Mouse (Mus musculus): Measurements from ENCODE around the gene Rab11fip3. TPM values are rescaled to one million over a fixed set of nuclear protein-coding genes. Genes with fewer than 3 reads are reported as not detected.
"Not testable (repeated sequence)": the region's sequence is repeated elsewhere in the genome, so short reads cannot be mapped to it uniquely, and the experiment has no call there.

The Rab11fip3 gene
- polyA plus RNA-seq, 1 experiment from 2014 or later = 11.0 TPM

DNA sequence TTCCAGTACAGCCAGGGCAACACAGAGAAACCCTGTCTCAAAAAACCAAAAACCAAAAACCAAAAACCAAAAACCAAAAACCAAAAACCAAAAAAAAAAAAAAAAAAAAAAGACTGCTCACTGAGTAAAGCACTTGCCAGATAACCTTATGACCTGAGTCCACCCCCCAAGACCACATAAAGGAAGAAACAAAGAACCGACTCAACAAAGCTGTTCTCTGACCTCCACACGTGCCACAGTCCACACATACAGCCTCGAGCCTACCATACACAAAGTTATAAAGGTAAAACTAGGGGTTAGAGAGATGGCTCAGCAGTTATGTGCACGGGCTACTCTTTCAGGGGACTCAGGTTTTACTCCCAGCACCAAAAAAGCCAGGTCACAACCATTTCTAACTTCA is 16.6 kb downstream of the Rab11fip3 start:
- H3K9ac ChIP-seq = no peak overlapping the region
- WGBS = 75% methylated on average over 4 of the region's 4 CpGs
- no peaks in the 10 kb centered on the region for H3K9me3 ChIP-seq
- no peak overlapping the region for H3K4me2 ChIP-seq
- no peak overlapping the region for H3K27ac ChIP-seq (replicated peaks)
- H3K36me3 ChIP-seq = peaks cover 14% of the 10 kb centered on the region; the same call in 1 of the 2 replicates
- no peak overlapping the region for H3K4me3 ChIP-seq
- no peak for ATAC-seq (ENCODE audit: extremely low read depth, insufficient number of reproducible peaks, low FRiP score, low TSS enrichment)
- peaks cover 27% of the 10 kb centered on the region for H3K4me1 ChIP-seq
- H3K27me3 ChIP-seq (replicated peaks) = no peaks in the 10 kb centered on the region

DNA sequence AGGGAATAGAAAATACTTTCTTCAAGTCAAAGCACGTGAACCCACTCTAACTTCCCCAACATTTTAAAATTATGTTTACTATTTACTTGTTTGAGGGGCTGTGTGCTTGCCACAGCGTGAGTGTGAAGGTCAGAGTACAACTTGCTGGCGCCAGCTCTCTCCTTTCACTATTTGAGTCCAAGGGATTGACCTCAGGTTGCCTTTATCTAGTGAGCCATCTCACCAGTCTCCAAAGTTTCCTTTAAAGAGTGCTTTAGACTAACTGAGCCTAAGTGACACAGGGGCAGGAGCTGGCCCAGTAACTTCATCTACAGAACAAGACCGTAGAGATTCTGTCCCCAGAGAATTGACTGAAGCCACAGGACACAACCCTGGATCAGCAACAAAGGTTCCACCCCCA is 17.3 kb downstream of the Rab11fip3 start:
- ATAC-seq (ENCODE audit: extremely low read depth, insufficient number of reproducible peaks, low FRiP score, low TSS enrichment) = no peak
- H3K27ac ChIP-seq (replicated peaks) = no peak overlapping the region
- H3K36me3 ChIP-seq = peaks cover 13% of the 10 kb centered on the region; the same call in 1 of the 2 replicates
- no peaks in the 10 kb centered on the region for H3K27me3 ChIP-seq (replicated peaks)
- no peak overlapping the region for H3K9ac ChIP-seq
- H3K9me3 ChIP-seq = no peaks in the 10 kb centered on the region
- H3K4me2 ChIP-seq = no peak overlapping the region
- no peak overlapping the region for H3K4me3 ChIP-seq
- whole genome bisulfite sequencing = 88% methylated on average over 4 of the region's 4 CpGs
- peaks cover 33% of the 10 kb centered on the region for H3K4me1 ChIP-seq

DNA sequence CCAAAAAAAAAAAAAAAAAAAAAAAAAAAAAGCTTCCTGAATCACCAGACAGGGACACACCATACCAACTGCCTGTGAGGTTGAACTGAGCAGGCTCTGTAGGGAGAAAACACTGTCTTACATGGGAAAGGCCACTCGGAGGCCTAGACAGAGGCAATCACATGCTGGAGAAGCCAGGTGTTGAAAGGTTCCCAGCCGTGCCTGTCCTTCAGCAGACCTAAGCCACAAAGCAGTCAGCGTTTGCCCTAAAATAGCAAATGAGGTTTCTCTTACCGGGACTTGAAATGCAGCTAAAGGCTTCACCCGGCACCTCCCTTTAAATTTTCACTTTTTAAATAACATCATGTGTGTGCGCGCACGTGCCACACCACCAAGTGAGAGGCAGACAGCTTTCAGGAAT is 21.2 kb downstream of the Rab11fip3 start:
- ATAC-seq (ENCODE audit: extremely low read depth, insufficient number of reproducible peaks, low FRiP score, low TSS enrichment) = no peak
- Histone ChIP-seq H3K36me3 (peaks cover 4% of the 10 kb centered on the region; the same call in 1 of the 2 replicates), H3K4me1 (peaks cover 40% of the 10 kb centered on the region), H3K27ac (replicated peaks) (peak overlapping the region; percentile 58), H3K9ac (peak overlapping the region; percentile 28; the same call in 1 of the 2 replicates), H3K9me3 (no peaks in the 10 kb centered on the region), H3K27me3 (replicated peaks) (no peaks in the 10 kb centered on the region), H3K4me3 (no peak overlapping the region), H3K4me2 (no peak overlapping the region)
- 50% methylated on average over 8 of the region's 8 CpGs for WGBS

DNA sequence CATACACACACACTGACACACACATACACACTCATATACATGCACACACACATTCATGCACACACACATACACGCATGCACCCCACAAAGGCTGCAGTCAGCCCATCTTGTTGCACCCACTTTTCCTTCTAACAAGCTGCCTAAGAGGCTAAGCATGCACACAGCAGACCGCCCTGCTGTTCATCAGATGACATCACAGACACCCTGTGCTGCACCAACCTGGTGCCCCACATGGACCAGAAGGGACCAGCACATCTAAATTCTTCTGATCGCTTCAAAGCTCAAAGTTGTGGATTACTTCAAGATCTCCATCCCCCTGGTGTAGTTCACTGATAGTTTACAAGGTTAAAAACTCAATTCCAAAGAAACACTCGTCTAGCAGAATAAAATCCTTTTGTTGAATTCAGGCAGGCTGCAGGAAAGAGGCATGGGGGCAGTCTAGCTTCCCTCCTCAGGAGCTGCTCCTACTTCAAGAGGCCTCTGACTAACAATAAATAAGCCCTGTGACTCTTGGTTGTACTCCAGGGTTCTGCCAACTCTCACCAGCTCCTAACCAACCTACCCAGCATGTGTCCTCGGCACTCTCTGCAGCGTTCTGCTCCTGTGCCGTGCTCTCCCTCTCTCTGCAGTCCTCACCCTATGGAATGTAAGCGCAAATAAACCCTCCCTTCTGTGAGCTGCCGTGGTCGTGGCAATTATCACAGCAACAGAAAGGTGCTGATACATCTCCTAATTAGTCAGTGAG is 22.9 kb downstream of the Rab11fip3 start:
- H3K36me3 ChIP-seq = no peaks in the 10 kb centered on the region
- 0 out of 2 replicates have a peak overlapping the region, but pooled peaks have one; percentile 34 for H3K27ac ChIP-seq (replicated peaks)
- 38% methylated on average over 10 of the region's 10 CpGs for WGBS
- no peak overlapping the region for H3K4me2 ChIP-seq
- no peaks in the 10 kb centered on the region for H3K9me3 ChIP-seq
- H3K9ac ChIP-seq = peak overlapping the region; percentile 37; the same call in 1 of the 2 replicates
- H3K27me3 ChIP-seq (replicated peaks) = no peaks in the 10 kb centered on the region
- peaks cover 55% of the 10 kb centered on the region for H3K4me1 ChIP-seq
- H3K4me3 ChIP-seq = no peak overlapping the region
- no peak for ATAC-seq (ENCODE audit: extremely low read depth, insufficient number of reproducible peaks, low FRiP score, low TSS enrichment)

DNA sequence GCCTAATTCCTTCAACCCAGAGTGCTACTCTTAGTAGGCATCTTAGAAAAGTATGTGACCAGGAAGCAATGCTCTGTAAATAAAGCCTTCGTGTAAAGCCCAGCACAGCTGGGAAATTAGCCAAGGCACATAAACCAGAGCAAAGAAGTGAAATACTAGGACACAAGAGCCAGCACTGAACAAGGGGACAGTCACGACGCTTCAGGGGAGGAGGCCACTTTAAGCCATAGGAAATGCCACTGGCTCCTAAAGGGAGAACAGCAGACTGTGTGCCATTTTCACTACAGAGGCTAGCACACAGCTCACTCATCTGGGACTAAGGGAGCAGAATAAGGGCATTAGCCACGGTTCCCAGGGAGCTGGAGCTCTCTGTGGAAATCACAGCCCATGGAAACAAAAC is 24.1 kb downstream of the Rab11fip3 start:
- no peaks in the 10 kb centered on the region for H3K9me3 ChIP-seq
- no peaks in the 10 kb centered on the region for H3K27me3 ChIP-seq (replicated peaks)
- H3K9ac ChIP-seq = no peak overlapping the region
- peaks cover 58% of the 10 kb centered on the region for H3K4me1 ChIP-seq
- no peaks in the 10 kb centered on the region for H3K36me3 ChIP-seq
- no peak overlapping the region for H3K27ac ChIP-seq (replicated peaks)
- WGBS = 68% methylated on average over 4 of the region's 4 CpGs
- H3K4me3 ChIP-seq = no peak overlapping the region
- ATAC-seq (ENCODE audit: extremely low read depth, insufficient number of reproducible peaks, low FRiP score, low TSS enrichment) = no peak
- no peak overlapping the region for H3K4me2 ChIP-seq

DNA sequence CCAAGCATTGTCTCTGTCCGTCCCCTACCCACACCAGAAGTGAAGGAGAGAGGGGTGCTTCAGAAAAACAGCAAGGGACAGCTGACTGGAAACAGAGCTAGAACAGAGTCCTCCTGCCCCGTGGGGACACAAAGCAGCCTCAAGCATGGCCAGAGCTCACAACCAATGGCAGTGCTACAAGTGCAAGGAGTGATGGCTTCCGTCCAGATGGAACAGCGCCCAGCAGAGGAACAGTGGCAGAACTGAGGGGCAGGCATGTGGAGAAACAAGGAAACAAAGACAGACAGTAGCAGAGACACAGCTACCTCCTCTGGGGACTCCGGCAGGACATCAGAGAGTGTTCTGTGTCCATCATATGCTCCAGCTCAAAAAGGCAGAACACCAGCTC is 26.1 kb downstream of the Rab11fip3 start:
- Histone ChIP-seq H3K36me3 (no peaks in the 10 kb centered on the region), H3K9me3 (no peaks in the 10 kb centered on the region), H3K27ac (replicated peaks) (peak overlapping the region; percentile 95), H3K27me3 (replicated peaks) (no peaks in the 10 kb centered on the region), H3K9ac (peak overlapping the region; percentile 62), H3K4me1 (peaks cover 51% of the 10 kb centered on the region), H3K4me3 (peak overlapping the region; percentile 20; the same call in 1 of the 2 replicates), H3K4me2 (peak overlapping the region; percentile 54)
- peak; percentile 62; the same call in 1 of the 2 replicates for ATAC-seq (ENCODE audit: extremely low read depth, insufficient number of reproducible peaks, low FRiP score, low TSS enrichment)
- 27% methylated on average over 5 of the region's 5 CpGs for WGBS

DNA sequence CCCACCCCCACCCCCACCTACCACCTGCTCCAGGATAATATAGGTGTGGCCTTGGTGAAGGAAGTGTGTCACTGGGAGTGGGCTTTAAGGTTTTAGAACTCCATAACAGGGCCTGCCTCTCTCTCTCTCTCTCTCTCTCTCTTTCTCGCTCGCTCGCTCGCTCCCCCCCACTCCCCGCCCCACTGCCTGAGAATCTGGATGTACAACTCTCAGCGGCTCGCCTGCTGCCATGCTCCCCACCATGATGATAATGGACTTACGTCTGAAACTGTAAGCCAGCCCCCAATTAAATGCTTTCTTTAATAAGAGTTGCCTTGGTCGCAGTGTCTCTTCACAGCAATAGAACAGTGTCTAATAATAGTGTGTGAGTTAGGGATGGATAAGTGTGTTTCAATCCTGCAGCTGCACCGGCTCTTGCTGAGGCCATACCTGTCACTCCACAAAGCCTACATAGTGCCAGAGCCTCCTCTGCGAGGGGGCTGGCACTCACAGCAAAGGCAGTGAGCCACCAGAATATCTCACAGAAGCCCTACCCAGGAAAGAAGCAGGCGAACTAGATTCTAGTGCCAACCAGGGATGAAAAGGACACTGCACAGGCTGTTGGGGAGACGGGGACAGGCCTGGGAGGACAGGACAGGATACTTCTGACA is 26.6 kb downstream of the Rab11fip3 start:
- Histone ChIP-seq H3K4me3 (peak overlapping the region; percentile 20; the same call in 1 of the 2 replicates), H3K9ac (peak overlapping the region; percentile 62), H3K27me3 (replicated peaks) (no peaks in the 10 kb centered on the region), H3K4me2 (peak overlapping the region; percentile 54), H3K36me3 (no peaks in the 10 kb centered on the region), H3K9me3 (no peaks in the 10 kb centered on the region), H3K4me1 (peaks cover 49% of the 10 kb centered on the region), H3K27ac (replicated peaks) (peak overlapping the region; percentile 95)
- 48% methylated on average over 12 of the region's 13 CpGs for WGBS
- no peak; the same call in 1 of the 2 replicates for ATAC-seq (ENCODE audit: extremely low read depth, insufficient number of reproducible peaks, low FRiP score, low TSS enrichment)

GRCm38 (mm10) chr17:26041111-26041802 is 28.1 kb downstream of the Rab11fip3 start:
- Histone ChIP-seq H3K36me3 (0 out of 2 replicates have a peak, but pooled peaks cover under 1% of the 10 kb centered on the region), H3K27ac (replicated peaks) (no peak overlapping the region; the same call in 1 of the 2 replicates), H3K4me2 (no peak overlapping the region), H3K9ac (no peak overlapping the region), H3K27me3 (replicated peaks) (no peaks in the 10 kb centered on the region), H3K4me1 (peaks cover 35% of the 10 kb centered on the region), H3K4me3 (no peak overlapping the region), H3K9me3 (no peaks in the 10 kb centered on the region)
- ATAC-seq (ENCODE audit: extremely low read depth, insufficient number of reproducible peaks, low FRiP score, low TSS enrichment) = no peak
- 42% methylated on average over 9 of the region's 9 CpGs for WGBS

DNA sequence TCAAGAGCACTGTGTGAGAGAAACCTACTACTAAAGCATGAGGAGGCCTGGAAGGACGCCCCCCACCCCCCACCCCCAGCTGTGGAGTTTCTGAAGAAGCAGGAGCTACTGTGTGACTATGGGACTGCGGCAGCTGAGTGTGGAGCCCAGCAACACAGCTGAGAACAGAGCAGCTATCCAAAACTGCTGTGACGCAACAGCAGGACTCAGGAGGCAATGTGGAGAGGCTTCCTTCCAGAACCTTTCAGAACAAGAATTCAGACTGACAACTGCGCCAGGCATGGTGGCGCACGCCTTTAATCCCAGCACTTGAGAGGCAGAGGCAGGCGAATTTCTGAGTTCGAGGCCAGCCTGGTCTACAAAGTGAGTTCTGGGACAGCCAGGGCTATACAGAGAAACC is 28.6 kb downstream of the Rab11fip3 start:
- H3K9ac ChIP-seq; H3K27ac ChIP-seq (replicated peaks); H3K27me3 ChIP-seq (replicated peaks); H3K4me3 ChIP-seq; ATAC-seq (ENCODE audit: extremely low read depth, insufficient number of reproducible peaks, low FRiP score, low TSS enrichment); H3K36me3 ChIP-seq; H3K9me3 ChIP-seq; H3K4me2 ChIP-seq: not testable (repeated sequence)
- peaks cover 32% of the 10 kb centered on the region for H3K4me1 ChIP-seq
- WGBS = 79% methylated on average over 8 of the region's 8 CpGs

GRCm38 (mm10) chr17:26032037-26032436 is 37.3 kb downstream of the Rab11fip3 start:
- no peaks in the 10 kb centered on the region for H3K27me3 ChIP-seq (replicated peaks)
- no peak overlapping the region for H3K9ac ChIP-seq
- H3K4me2 ChIP-seq = no peak overlapping the region
- ATAC-seq (ENCODE audit: extremely low read depth, insufficient number of reproducible peaks, low FRiP score, low TSS enrichment) = no peak
- no peaks in the 10 kb centered on the region for H3K9me3 ChIP-seq
- no peak overlapping the region for H3K27ac ChIP-seq (replicated peaks)
- 46% methylated on average over 6 of the region's 6 CpGs for WGBS
- H3K36me3 ChIP-seq = peaks cover 23% of the 10 kb centered on the region; the same call in 1 of the 2 replicates
- H3K4me1 ChIP-seq = peaks cover 5% of the 10 kb centered on the region; the same call in 1 of the 2 replicates
- no peak overlapping the region for H3K4me3 ChIP-seq

GRCm38 (mm10) chr17:26031583-26031982 is 37.8 kb downstream of the Rab11fip3 start:
- Histone ChIP-seq H3K36me3 (peaks cover 23% of the 10 kb centered on the region; the same call in 1 of the 2 replicates), H3K27me3 (replicated peaks) (no peaks in the 10 kb centered on the region), H3K4me1 (peaks cover 5% of the 10 kb centered on the region; the same call in 1 of the 2 replicates), H3K4me2 (no peak overlapping the region), H3K4me3 (no peak overlapping the region), H3K9me3 (no peaks in the 10 kb centered on the region), H3K27ac (replicated peaks) (no peak overlapping the region), H3K9ac (no peak overlapping the region)
- 74% methylated on average over 5 of the region's 5 CpGs for WGBS
- ATAC-seq (ENCODE audit: extremely low read depth, insufficient number of reproducible peaks, low FRiP score, low TSS enrichment) = no peak
